Mouse (Mus musculus): Measurements from ENCODE around the gene Ldlr. TPM values are rescaled to one million over a fixed set of nuclear protein-coding genes. Genes with fewer than 3 reads are reported as not detected.
"Not testable (repeated sequence)": the region's sequence is repeated elsewhere in the genome, so short reads cannot be mapped to it uniquely, and the experiment has no call there.

Ldlr gene
- polyA plus RNA-seq, 1 experiment from 2014 or later: 15.9 TPM

DNA sequence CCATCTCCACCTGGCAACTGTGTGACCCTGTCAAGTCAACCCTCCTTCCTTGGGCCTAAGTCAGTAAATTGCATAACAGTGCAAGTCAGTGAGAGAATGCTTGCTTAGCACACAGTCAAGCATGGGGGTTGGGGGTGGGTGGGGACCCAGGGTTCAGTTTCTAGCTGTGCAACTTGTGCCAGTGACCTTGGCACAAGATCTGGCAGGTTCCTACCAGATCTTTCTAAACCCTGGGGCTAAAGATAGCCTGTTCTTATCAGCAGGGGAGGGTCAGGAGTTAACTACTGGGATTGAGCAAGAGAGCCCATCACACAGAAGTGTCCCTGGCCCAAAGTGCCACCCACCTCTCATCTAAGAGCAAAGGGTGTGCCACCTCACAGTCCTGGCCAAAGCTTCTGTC lies 38.9 kb downstream of the Ldlr start:
- no peak overlapping the region for H3K9ac ChIP-seq (replicated peaks)
- no peak for ATAC-seq (replicated peaks)
- H3K27me3 ChIP-seq: no peaks in the 10 kb centered on the region

GRCm38 (mm10) chr9:21764084-21764999 lies 41.1 kb downstream of the Ldlr start:
- no peak overlapping the region for H3K4me2 ChIP-seq (replicated peaks)
- H3K9ac ChIP-seq (replicated peaks): no peak overlapping the region
- no peaks in the 10 kb centered on the region for H3K27me3 ChIP-seq
- H3K4me3 ChIP-seq: no peak overlapping the region
- no peaks in the 10 kb centered on the region for H3K36me3 ChIP-seq
- no peak overlapping the region for H3K27ac ChIP-seq (replicated peaks)
- H3K4me1 ChIP-seq: peaks cover 21% of the 10 kb centered on the region
- whole genome bisulfite sequencing: 95% methylated on average over 6 of the region's 6 CpGs
- no peak for ATAC-seq (replicated peaks)
- no peaks in the 10 kb centered on the region for H3K9me3 ChIP-seq

More for the DNA sequence above, 38.9 kb downstream of the Ldlr start:
- H3K4me2 ChIP-seq (replicated peaks): no peak overlapping the region
- no peaks in the 10 kb centered on the region for H3K36me3 ChIP-seq
- H3K9me3 ChIP-seq: no peaks in the 10 kb centered on the region
- H3K4me1 ChIP-seq: peaks cover 19% of the 10 kb centered on the region
- no peak overlapping the region for H3K27ac ChIP-seq (replicated peaks)
- no peak overlapping the region for H3K4me3 ChIP-seq

DNA sequence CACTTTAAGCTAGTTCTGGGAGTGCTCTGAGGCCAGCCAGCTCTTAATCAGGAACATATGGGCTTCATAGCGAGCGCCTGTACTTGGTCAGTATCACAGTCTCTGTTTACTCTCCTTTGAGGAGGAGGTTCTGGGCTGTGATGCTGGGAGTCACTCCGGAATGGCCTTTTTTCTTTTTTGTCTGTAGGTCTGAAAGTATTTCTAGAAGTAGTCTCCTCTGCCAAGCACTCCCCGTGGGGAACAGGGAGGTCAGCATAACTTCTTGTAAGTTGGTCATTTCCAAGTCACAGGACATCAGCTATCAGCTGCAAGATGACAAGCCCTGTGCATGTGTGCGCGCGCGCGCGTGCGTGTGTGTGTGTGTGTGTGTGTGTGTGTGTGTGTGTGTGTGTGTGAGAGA lies 44.6 kb downstream of the Ldlr start:
- H3K9ac ChIP-seq (replicated peaks): no peak overlapping the region
- H3K4me1 ChIP-seq: peaks cover 11% of the 10 kb centered on the region
- 88% methylated on average over 11 of the region's 11 CpGs for WGBS
- peak overlapping the region; percentile 49 for H3K27ac ChIP-seq (replicated peaks)
- H3K4me2 ChIP-seq (replicated peaks): no peak overlapping the region
- H3K36me3 ChIP-seq: no peaks in the 10 kb centered on the region
- H3K4me3 ChIP-seq: no peak overlapping the region
- no peaks in the 10 kb centered on the region for H3K9me3 ChIP-seq
- ATAC-seq (replicated peaks): no peak
- H3K27me3 ChIP-seq: no peaks in the 10 kb centered on the region

DNA sequence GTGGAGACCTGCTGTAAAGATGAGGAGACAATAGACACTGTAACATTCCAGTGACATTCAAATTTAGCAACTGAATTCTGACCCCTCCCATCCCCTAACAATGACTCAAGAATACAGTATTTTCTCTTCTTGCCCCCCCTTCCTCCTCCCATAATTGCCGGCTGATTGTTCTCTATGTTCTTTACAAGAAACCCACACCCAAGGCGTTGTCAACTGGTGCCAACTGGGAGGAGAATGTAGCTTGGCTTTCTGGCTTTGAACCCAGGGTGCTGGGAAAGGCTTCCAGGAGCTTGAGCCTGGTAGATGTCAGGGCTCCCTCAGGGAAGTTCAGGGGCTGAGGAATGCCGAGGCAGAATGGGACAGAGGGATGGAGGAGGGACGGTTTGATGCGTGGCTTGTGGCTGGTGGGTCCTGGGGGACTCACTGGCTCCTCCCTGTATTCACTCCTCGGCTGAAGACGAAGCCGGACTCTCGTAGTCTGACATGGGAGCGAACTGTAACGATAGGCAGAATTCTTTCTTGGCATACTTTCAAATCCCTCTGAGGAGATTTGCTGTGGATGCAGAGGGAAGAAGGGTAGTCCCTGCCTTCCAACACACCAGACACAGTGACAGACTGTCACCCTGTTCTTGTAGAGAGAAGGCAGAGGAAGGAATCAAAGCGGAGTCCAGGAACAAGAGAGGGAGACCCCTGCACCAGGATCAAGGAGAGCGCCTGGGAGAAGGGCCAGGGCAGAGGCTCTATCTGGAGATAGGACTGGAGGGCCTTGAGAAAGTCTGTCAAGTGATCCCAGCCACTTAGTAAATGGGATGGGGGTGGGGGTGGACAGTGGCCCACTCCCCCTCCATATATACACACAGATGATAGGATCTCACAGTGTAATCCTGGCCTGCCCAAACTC lies 45.5 kb downstream of the Ldlr start:
- Histone ChIP-seq H3K27me3 (no peaks in the 10 kb centered on the region), H3K4me3 (no peak overlapping the region), H3K4me2 (replicated peaks) (no peak overlapping the region), H3K4me1 (peaks cover 11% of the 10 kb centered on the region), H3K9me3 (no peaks in the 10 kb centered on the region), H3K27ac (replicated peaks) (peak overlapping the region; percentile 49), H3K36me3 (no peaks in the 10 kb centered on the region), H3K9ac (replicated peaks) (no peak overlapping the region)
- ATAC-seq (replicated peaks): no peak; the same call in 1 of the 2 replicates
- 53% methylated on average over 13 of the region's 13 CpGs for WGBS

DNA sequence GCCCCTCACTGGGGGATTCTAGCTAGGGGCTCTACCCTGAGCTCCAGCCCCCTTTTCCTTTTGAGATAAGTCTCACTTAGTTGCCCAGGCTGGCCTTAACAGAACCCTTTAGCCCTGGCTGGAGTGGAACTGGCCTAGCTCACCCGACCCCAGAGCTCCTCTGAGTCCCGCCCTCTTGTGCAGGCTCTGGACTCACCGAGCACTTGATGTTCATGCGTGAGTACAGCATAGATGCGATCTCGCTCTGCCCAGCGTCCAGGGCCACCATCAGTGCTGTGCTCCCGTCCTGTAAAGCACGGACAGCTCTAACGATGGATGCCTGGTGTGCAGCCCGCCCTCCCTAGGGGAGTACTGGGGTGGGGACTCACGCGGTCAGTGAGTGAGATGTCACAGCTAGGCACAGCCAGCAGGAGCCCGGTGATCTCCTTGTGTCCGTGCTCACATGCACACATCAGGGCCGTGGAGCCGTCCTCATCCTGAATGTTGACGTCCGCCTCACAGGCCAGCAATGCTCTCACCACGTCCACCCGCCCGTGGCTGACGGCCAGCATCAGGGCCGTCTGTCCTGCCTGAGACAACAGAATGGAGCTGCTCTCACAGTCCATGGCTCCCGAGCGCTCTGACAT lies 46.4 kb downstream of the Ldlr start:
- H3K9ac ChIP-seq (replicated peaks): no peak overlapping the region
- no peak overlapping the region for H3K4me3 ChIP-seq
- ATAC-seq (replicated peaks): peak; percentile 49
- H3K4me2 ChIP-seq (replicated peaks): no peak overlapping the region
- peaks cover 11% of the 10 kb centered on the region for H3K4me1 ChIP-seq
- no peaks in the 10 kb centered on the region for H3K36me3 ChIP-seq
- H3K9me3 ChIP-seq: no peaks in the 10 kb centered on the region
- H3K27me3 ChIP-seq: no peaks in the 10 kb centered on the region
- H3K27ac ChIP-seq (replicated peaks): peak overlapping the region; percentile 49; the same call in 1 of the 2 replicates
- 82% methylated on average over 26 of the region's 26 CpGs for WGBS

- 81% methylated on average over 5 of the region's 5 CpGs for WGBS
- H3K27ac ChIP-seq (replicated peaks); H3K36me3 ChIP-seq; H3K4me3 ChIP-seq; H3K4me1 ChIP-seq; H3K27me3 ChIP-seq; ATAC-seq (replicated peaks); H3K9ac ChIP-seq (replicated peaks); H3K4me2 ChIP-seq (replicated peaks); H3K9me3 ChIP-seq: not testable (repeated sequence)
Observed at GRCm38 (mm10) chr9:21773396-21773795, 50.1 kb downstream of the Ldlr start.

GRCm38 (mm10) chr9:21774353-21774752 lies 51.1 kb downstream of the Ldlr start:
- H3K9ac ChIP-seq (replicated peaks): no peak overlapping the region
- no peaks in the 10 kb centered on the region for H3K4me1 ChIP-seq
- 90% methylated on average over 16 of the region's 16 CpGs for WGBS
- ATAC-seq (replicated peaks): no peak
- 0 out of 2 replicates have a peak, but pooled peaks cover 2% of the 10 kb centered on the region for H3K36me3 ChIP-seq
- H3K9me3 ChIP-seq: no peaks in the 10 kb centered on the region
- H3K4me2 ChIP-seq (replicated peaks): no peak overlapping the region
- no peaks in the 10 kb centered on the region for H3K27me3 ChIP-seq
- no peak overlapping the region for H3K4me3 ChIP-seq
- H3K27ac ChIP-seq (replicated peaks): no peak overlapping the region

- H3K4me3 ChIP-seq: no peak overlapping the region
- no peaks in the 10 kb centered on the region for H3K9me3 ChIP-seq
- H3K36me3 ChIP-seq: 0 out of 2 replicates have a peak, but pooled peaks cover 3% of the 10 kb centered on the region
- no peak for ATAC-seq (replicated peaks)
- no peak overlapping the region for H3K27ac ChIP-seq (replicated peaks)
- 85% methylated on average over 3 of the region's 3 CpGs for WGBS
- H3K4me1 ChIP-seq: no peaks in the 10 kb centered on the region
- no peak overlapping the region for H3K9ac ChIP-seq (replicated peaks)
- H3K4me2 ChIP-seq (replicated peaks): no peak overlapping the region
- no peaks in the 10 kb centered on the region for H3K27me3 ChIP-seq
Observed at GRCm38 (mm10) chr9:21777726-21778125, 54.4 kb downstream of the Ldlr start.

GRCm38 (mm10) chr9:21781657-21782468 lies 58.6 kb downstream of the Ldlr start:
- Histone ChIP-seq H3K9ac (replicated peaks) (no peak overlapping the region), H3K4me3 (no peak overlapping the region), H3K27ac (replicated peaks) (no peak overlapping the region), H3K27me3 (no peaks in the 10 kb centered on the region), H3K4me1 (no peaks in the 10 kb centered on the region), H3K36me3 (0 out of 2 replicates have a peak, but pooled peaks cover 3% of the 10 kb centered on the region), H3K4me2 (replicated peaks) (no peak overlapping the region), H3K9me3 (no peaks in the 10 kb centered on the region)
- ATAC-seq (replicated peaks): no peak
- 84% methylated on average over 15 of the region's 15 CpGs for WGBS

- Histone ChIP-seq H3K9me3 (no peaks in the 10 kb centered on the region), H3K27me3 (no peaks in the 10 kb centered on the region), H3K4me1 (peaks cover 4% of the 10 kb centered on the region; the same call in 1 of the 2 replicates), H3K36me3 (no peaks in the 10 kb centered on the region), H3K4me3 (no peak overlapping the region), H3K27ac (replicated peaks) (no peak overlapping the region), H3K4me2 (replicated peaks) (no peak overlapping the region), H3K9ac (replicated peaks) (no peak overlapping the region)
- 87% methylated on average over 7 of the region's 7 CpGs for WGBS
- ATAC-seq (replicated peaks): no peak
Observed at GRCm38 (mm10) chr9:21784517-21785307, 61.4 kb downstream of the Ldlr start.

- not testable (repeated sequence) for H3K4me1 ChIP-seq; H3K9me3 ChIP-seq; H3K27me3 ChIP-seq; H3K4me3 ChIP-seq; H3K4me2 ChIP-seq (replicated peaks); H3K36me3 ChIP-seq; H3K27ac ChIP-seq (replicated peaks); H3K9ac ChIP-seq (replicated peaks); ATAC-seq (replicated peaks)
- WGBS: 86% methylated on average over 2 of the region's 2 CpGs
Observed at GRCm38 (mm10) chr9:21786309-21786708, 63.0 kb downstream of the Ldlr start.

All from forebrain, embryonic 15.5 days (tissue).